Mouse (Mus musculus) frontal cortex, postnatal 36 days (tissue): Measurements from ENCODE around the gene Dnah12.
A peak's percentile ranks its signal among the peaks of the same experiment; 100 is the strongest.
"Not testable (repeated sequence)": the region's sequence is repeated elsewhere in the genome, so short reads cannot be mapped to it uniquely, and the experiment has no call there.

Source experiments
- DNase-seq, 2 experiments: peaks; one replicate each; pipeline ENCODE4 v3.0.0; 2022; ENCODE audit warnings: low spot score in 2 of 2

Gene Dnah12

GRCm38 (mm10) chr14:26719696-26720095 is 26.6 kb downstream of the Dnah12 start:
- DNase-seq, result not testable (repeated sequence)

DNA sequence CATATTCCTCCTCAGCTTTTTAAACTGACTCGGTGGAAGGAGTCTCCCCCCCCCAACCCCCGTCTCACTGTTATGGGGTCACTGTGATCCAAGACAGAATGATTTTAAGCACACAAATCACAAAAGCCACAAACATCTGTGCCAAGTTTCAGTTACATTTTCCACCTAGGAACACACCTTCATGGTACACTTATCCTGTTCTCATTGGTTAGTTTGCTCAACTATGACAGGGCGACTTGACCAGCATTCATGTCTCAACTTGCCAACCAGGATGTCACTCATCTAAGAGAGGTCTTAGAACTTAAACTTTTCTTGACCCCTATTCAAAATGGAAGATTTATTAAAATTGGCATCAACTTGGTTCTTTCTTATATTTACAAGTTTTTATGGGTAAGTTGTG is 31.8 kb downstream of the Dnah12 start:
- no peak for DNase-seq

- no peak for DNase-seq
Measured at GRCm38 (mm10) chr14:26758566-26758965, 65.5 kb downstream of the Dnah12 start.

DNA sequence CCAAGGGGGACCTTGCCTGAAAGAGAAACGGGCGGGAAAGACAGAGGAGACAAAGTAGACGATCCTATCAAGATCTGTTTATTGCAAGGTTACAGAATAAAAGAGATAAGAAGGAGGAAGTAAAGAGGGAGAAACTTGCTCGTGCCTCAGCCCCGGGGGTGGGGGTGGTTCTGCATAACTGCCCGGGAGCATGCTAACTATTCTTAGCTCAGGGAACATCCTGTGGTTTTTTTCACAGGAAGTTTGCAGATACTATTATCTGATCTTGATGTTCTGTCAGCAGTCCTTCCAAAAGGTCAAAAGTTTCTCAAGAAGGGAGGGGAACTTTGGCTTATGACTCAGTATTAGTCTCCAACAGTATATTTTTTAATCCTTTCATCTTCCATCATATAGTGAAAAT is 71.8 kb downstream of the Dnah12 start:
- no peak for DNase-seq

DNA sequence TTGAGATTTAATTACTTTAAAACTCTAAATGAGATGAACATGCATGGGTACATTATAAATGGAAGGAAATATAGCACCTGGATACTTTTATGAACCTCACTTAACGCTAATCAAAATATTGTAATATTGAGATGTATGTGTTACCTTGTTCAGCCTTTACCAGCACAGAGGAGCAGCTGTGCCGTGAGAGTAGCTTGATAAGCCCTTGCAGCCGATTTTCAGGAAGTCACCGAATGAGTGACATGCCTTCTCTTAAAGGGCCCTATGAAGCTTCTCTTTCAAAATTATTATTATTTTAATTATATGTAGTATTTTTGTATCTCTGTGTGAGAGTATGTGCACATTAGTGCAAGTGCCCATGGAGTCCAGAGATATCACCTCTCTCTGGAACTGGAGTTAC is 75.1 kb downstream of the Dnah12 start:
- DNase-seq, result no peak

DNA sequence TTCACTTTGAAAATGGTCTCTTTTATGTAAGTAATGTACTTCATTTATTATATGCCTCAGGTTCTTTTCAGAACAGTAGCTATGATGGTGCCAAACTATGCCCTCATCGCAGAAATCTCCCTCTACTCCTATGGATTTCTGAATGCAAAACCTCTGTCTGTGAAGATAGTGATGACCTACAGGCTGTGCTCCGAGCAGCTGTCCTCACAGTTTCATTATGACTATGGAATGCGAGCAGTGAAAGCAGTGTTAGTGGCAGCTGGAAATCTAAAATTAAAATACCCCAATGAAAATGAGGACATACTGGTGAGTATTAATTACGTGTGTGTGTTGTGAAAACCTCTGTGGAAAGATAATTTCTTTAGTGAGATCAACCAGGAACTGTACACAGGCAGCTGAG is 80.5 kb downstream of the Dnah12 start:
- DNase-seq, result no peak

DNA sequence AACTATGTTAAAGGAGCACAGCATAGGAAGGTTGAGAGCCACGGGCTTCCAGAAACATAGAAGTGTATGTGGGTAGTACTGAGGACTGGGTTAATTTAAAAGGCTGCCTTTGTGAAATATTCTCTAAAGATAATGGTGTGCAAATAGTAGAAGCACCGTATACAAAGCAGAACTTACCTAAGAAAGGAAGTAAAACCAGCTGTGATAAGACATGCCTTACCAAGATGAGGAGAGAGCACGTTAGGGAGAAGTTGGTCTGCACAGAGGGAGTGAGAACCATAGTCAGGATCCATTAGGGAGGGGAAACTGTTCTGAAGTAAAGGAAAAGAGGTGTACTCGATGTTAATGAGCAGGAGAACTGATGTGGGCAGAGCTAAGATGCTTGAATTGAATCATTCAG is 90.7 kb downstream of the Dnah12 start:
- DNase-seq, result no peak

DNA sequence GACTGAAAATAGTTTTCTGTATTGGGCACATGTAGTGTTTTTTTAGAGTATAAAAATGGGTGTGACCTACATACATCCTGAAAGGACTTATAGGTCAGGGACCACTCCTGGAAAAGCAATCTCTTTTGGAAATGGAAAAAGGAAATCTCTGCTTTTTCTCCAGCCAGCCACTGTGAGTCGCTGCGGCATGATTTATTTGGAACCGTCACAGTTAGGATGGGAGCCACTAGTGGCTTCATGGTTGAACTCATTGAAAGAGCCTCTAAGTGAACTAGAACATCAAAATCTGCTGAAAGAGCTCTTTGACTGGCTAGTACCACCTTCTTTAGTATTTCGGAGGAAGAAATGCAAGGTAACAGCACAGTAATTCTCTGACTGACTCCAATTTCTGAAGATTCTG is 92.6 kb downstream of the Dnah12 start:
- peak in 1 of 2 experiments; percentile 9 for DNase-seq

DNA sequence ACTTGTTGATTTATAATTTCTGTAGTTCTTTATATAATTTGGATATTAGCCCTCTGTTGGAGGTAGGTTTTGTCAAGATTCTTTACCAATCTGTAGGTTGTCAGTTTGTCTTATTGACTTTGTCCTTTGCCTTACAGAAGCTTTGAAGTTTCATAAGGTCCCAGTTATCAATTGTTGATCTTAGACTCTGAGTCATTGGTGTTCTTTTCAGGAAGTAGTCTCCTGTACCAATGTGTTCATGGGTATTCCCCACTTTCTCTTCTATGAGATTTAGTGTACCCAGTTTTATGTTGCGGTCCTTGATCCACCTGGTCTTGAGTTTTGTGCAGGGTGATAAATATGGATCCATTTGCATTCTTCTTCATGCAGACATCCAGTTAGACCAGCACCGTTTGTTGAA is 101.4 kb downstream of the Dnah12 start:
- no peak for DNase-seq

DNA sequence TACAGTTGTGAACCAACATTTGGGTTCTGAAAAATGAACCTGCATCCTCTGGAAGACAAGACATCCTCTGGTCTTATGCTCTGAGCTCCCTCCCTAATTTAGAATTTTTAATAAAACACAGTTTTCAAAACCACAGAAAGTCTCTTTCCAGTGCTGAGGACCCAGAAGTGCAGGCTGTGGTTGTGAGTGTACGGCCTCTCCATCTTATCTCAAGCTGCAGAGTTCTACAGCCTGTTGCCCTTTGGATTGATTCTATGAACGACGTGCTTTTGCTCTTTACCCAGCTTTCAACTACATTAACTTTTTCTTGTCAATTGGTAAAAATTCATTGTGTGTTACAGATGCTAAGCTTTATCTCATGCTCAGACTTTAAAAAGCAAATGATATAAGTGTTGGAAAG is 105.3 kb downstream of the Dnah12 start:
- no peak for DNase-seq

DNA sequence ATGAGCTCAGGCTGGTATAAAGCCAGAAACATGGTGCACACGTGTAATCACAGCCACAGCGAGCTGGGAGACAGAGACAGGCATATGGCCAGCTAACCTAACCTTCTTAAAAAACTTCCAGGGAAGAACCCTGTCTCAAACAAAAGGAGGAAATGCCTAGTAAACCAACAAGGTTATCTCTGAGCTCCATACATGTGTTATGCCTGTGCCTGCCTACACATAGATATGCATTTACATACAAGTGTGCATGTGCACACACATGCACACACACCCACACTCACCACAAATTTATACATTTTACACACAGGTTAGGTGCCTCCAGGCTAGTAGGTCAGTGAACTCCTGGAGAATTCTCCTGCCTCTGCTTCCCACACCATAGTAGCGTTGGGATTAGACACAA is 106.2 kb downstream of the Dnah12 start:
- DNase-seq, result no peak

DNA sequence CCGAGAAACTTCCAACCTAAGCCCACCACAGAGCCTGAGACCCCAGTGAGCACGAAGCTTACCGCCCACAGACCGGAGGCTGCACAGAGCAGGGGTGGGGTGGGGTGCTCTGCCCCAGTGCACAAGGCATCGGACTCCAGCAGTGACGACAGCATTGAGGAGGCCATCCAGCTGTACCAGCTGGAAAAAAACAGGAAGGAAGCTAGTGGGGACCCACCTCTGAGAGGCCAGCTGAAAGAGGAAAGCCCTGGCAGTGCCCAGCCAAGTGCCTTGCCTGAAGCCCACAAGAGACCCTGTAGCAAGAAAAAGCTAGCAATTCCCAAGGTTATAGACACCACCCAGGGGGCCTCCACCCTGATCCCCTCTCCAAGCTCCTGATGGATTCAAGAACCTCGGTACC is 112.4 kb downstream of the Dnah12 start:
- DNase-seq, result no peak

DNA sequence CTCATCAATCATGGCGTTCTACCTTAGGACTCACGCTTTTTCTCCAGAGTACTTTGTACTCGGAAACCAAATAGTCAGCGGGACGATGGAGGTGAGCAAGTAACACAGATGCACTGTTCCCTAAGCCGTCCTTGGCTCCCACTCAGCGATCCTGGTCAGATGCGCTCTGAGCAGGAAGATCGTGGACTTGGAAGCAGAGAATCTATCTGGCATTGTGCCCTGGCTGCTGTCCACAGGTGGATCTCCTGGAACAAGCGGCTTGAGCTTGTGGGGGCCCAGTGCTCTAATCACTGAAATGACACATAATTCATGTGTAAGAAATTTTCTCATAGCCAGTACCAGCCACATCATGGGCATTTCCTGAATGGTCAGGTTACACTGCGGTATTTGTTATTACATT is 119.7 kb downstream of the Dnah12 start:
- no peak for DNase-seq

- no peak for DNase-seq
Measured at GRCm38 (mm10) chr14:26813871-26814270, 120.8 kb downstream of the Dnah12 start.

GRCm38 (mm10) chr14:26814908-26815307 is 121.8 kb downstream of the Dnah12 start:
- no peak for DNase-seq

GRCm38 (mm10) chr14:26816785-26817184 is 123.7 kb downstream of the Dnah12 start:
- no peak for DNase-seq

GRCm38 (mm10) chr14:26826020-26826419 is 132.9 kb downstream of the Dnah12 start:
- no peak for DNase-seq

GRCm38 (mm10) chr14:26853053-26853452 is 160.0 kb downstream of the Dnah12 start:
- DNase-seq, result no peak

DNA sequence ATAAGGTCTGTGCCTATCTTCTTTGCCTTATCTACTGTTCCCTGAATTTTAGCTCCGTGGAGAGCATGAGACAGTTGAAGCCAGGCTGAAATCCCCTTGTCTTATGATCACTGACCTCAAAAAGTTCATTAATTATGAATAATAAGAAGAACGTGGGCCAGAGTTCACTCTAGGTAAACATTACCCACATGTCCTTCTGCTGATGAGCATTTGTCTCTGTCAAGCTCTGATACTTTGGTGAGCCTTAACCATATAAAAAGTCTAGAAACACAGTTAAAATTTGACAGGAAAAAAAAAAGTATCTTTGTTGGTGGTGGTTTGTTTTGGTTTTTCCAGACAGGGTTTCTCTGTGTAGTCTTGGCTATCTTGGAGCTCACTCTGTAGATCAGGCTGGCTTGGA is 161.0 kb downstream of the Dnah12 start:
- DNase-seq, result no peak

GRCm38 (mm10) chr14:26858364-26858763 is 165.3 kb downstream of the Dnah12 start:
- no peak for DNase-seq

GRCm38 (mm10) chr14:26859024-26859423 is 165.9 kb downstream of the Dnah12 start:
- peak; percentile 2 to 12 for DNase-seq

GRCm38 (mm10) chr14:26867356-26867755 is 174.3 kb downstream of the Dnah12 start:
- DNase-seq, result no peak

DNA sequence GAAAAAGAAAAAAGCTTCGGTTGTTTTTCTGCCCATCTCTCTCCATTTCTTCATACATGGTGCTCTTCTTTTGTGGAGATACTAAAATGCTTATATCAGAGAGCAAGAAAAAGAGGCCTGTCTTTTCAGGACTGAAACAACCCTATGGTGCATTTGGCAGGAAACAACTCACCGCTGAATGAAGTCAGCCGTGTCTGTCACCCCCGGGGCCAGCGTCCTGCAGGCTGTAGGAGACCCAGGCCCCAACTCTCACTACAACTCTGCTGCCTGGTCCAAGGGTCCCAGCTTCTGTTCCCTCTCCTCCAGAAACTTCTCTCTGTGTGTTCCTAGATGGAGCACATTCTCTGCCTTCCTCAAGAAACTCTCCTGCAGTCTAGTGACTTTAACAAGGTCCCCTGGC is 175.2 kb downstream of the Dnah12 start:
- no peak for DNase-seq

DNA sequence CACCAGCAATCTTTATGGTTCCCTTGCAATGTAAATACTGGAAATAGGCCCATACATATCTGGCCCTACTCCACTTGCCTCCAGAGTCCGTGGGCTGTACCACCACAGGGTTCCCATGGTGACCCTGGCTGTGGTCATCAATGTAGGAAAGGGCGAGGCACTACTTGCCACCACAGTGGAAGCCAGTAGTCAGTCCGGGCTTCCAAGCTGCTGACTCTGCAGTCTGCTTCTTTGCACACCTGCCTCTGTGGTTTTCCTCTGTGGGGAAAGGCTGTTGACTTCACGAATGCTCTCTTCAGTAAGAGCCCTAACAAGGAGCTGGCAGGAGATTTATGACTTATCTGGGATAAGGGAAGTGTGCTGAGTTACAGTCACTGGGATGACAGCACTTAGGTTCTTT is 185.7 kb downstream of the Dnah12 start:
- DNase-seq, result no peak

- no peak for DNase-seq
Measured at GRCm38 (mm10) chr14:26879976-26880375, 186.9 kb downstream of the Dnah12 start.
